Mouse (Mus musculus) liver, embryonic 14.5 days (tissue): ENCODE results near the gene Taok1.
"Not testable (repeated sequence)": the region's sequence is repeated elsewhere in the genome, so short reads cannot be mapped to it uniquely, and the experiment has no call there.

Experiments used
- CTCF ChIP-seq: IDR thresholded peaks from 2 replicates; pipeline ENCODE4 v1.5.1; 2016; ENCODE audit warnings: antibody characterized with exemption, low read depth, control low read depth
- EP300 ChIP-seq: IDR thresholded peaks from 2 replicates; pipeline ENCODE4 v1.6.1; 2016; ENCODE audit warnings: antibody characterized with exemption, low read depth

GRCm38 (mm10) chr11:77528420-77528819, 79.2 kb downstream of the Taok1 start:
- TF ChIP-seq CTCF, result peak; percentile 26; the same call in 1 of the 2 replicates
- TF ChIP-seq EP300, result not testable (repeated sequence)
